Mouse (Mus musculus): ENCODE measurements around the gene Zmynd8. TPM values are rescaled to one million over a fixed set of nuclear protein-coding genes. Genes with fewer than 3 reads are reported as not detected.
"Not testable (repeated sequence)": the region's sequence is repeated elsewhere in the genome, so short reads cannot be mapped to it uniquely, and the experiment has no call there.

The Zmynd8 gene
- polyA plus RNA-seq, 1 experiment from 2014 or later: 63.4 TPM

DNA sequence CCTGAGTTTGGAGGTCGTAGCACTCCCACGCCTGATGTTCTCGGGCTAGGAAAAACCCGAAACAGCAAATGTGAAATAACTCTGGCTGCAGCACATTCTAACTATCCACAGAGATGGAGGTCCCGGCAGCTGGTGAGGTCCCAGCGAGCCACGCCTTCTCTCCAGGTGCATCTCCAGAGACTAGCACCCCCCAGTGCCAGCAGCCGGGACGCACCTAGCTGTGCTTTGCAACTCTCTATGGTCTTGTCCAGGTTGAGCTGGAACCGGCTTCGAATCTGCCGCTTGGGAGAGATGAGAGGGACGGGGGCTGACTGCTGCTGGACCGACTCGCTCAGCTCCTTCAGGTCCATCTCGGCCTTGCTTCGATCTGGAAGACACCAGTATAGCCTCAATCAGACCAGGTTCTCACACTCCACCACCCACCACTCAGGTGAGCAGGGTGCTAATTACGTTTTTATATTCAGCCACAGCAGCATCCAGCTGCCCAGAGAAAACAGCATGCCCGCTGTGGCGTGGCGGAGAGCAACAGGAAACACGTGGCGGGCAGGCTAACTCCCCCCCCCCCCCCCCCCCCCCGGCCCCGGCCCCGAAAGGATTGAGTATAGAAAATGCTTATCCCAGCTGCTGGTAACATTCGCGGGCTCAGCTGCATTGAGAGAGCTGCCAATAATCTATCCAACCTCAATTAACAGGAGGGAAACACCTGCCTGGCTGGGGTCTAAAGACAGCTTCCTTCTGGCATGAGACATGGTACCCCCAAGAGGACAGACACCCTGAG is 83.5 kb downstream of the Zmynd8 start:
- Histone ChIP-seq H3K27me3 (ENCODE audit: control insufficient read depth, insufficient read depth, low read length) (no peaks in the 10 kb centered on the region), H3K4me2 (replicated peaks) (no peak overlapping the region), H3K4me3 (replicated peaks; ENCODE audit: low read length) (no peak overlapping the region), H3K9ac (no peak overlapping the region), H3K4me1 (replicated peaks; ENCODE audit: control insufficient read depth, insufficient read depth, low read length) (no peaks in the 10 kb centered on the region; the same call in 1 of the 2 replicates), H3K36me3 (replicated peaks; ENCODE audit: control insufficient read depth, insufficient read depth) (peaks cover 96% of the 10 kb centered on the region), H3K9me3 (ENCODE audit: control insufficient read depth, low read length) (no peaks in the 10 kb centered on the region), H3K27ac (peak overlapping the region; percentile 20; the same call in 1 of the 2 replicates)
- DNase-seq (ENCODE audit: low spot score): no peak
- WGBS: 81% methylated on average over 26 of the region's 28 CpGs
- ATAC-seq (ENCODE audit: low FRiP score): no peak

DNA sequence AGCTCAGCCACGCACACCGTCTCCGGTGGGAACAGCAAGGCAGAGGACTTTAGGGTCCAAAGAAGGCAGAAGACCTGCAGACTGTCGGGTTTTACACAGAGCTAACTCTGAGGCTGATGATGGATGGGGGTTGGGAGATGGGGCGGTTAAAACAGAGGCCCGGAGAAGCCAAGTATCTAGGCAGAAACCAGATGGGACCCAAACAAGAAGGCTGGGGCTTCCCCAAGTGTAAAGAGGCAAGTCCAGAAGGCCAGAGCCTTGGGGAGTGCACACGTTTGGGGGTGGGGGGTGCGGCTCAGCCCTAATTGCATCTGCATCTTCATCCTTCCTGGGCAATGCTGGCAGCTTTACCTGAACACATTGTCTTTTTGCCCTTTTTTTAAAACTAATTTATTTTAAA is 85.9 kb downstream of the Zmynd8 start:
- ATAC-seq (ENCODE audit: low FRiP score): no peak

DNA sequence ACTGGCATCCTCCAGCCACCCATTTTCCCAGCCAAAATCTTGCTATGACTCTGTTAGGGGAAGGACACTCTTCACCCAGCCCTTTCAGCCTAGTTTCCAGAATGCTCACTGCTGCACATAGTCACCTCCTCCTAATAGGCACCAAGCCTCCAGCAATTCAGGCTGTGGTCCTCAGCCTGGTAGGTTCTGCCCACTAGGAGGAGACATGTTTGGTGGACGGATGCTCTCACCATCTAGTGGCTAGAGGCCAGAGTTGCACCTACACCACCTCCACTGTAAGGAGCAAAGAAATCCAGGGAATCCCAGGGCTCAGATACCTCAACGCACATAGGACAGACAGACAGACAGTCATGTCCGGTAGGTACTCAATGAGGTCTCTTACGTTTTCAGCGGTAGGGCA is 87.3 kb downstream of the Zmynd8 start:
- ATAC-seq (ENCODE audit: low FRiP score) (no peak), DNase-seq (ENCODE audit: low spot score) (no peak)
- 69% methylated on average over 5 of the region's 5 CpGs for WGBS
- Histone ChIP-seq H3K27ac (no peak overlapping the region), H3K36me3 (replicated peaks; ENCODE audit: control insufficient read depth, insufficient read depth) (peaks cover 98% of the 10 kb centered on the region), H3K9ac (no peak overlapping the region), H3K27me3 (ENCODE audit: control insufficient read depth, insufficient read depth, low read length) (no peaks in the 10 kb centered on the region), H3K4me3 (replicated peaks; ENCODE audit: low read length) (no peak overlapping the region), H3K4me1 (replicated peaks; ENCODE audit: control insufficient read depth, insufficient read depth, low read length) (no peaks in the 10 kb centered on the region; the same call in 1 of the 2 replicates), H3K9me3 (ENCODE audit: control insufficient read depth, low read length) (no peaks in the 10 kb centered on the region), H3K4me2 (replicated peaks) (no peak overlapping the region)

More for the DNA sequence above, 85.9 kb downstream of the Zmynd8 start:
- H3K9ac ChIP-seq: no peak overlapping the region
- H3K9me3 ChIP-seq (ENCODE audit: control insufficient read depth, low read length): no peaks in the 10 kb centered on the region
- WGBS: 76% methylated on average over 8 of the region's 8 CpGs
- H3K27ac ChIP-seq: no peak overlapping the region
- no peak for DNase-seq (ENCODE audit: low spot score)
- H3K36me3 ChIP-seq (replicated peaks; ENCODE audit: control insufficient read depth, insufficient read depth): peaks cover 98% of the 10 kb centered on the region
- no peaks in the 10 kb centered on the region for H3K27me3 ChIP-seq (ENCODE audit: control insufficient read depth, insufficient read depth, low read length)
- H3K4me3 ChIP-seq (replicated peaks; ENCODE audit: low read length): no peak overlapping the region
- no peak overlapping the region for H3K4me2 ChIP-seq (replicated peaks)
- H3K4me1 ChIP-seq (replicated peaks; ENCODE audit: control insufficient read depth, insufficient read depth, low read length): no peaks in the 10 kb centered on the region; the same call in 1 of the 2 replicates

- no peaks in the 10 kb centered on the region for H3K9me3 ChIP-seq (ENCODE audit: control insufficient read depth, low read length)
- ATAC-seq (ENCODE audit: low FRiP score): no peak
- WGBS: 70% methylated on average over 5 of the region's 5 CpGs
- no peak overlapping the region for H3K27ac ChIP-seq
- H3K4me2 ChIP-seq (replicated peaks): no peak overlapping the region
- peaks cover 98% of the 10 kb centered on the region for H3K36me3 ChIP-seq (replicated peaks; ENCODE audit: control insufficient read depth, insufficient read depth)
- H3K9ac ChIP-seq: no peak overlapping the region
- no peaks in the 10 kb centered on the region for H3K27me3 ChIP-seq (ENCODE audit: control insufficient read depth, insufficient read depth, low read length)
- no peak for DNase-seq (ENCODE audit: low spot score)
- no peak overlapping the region for H3K4me3 ChIP-seq (replicated peaks; ENCODE audit: low read length)
- H3K4me1 ChIP-seq (replicated peaks; ENCODE audit: control insufficient read depth, insufficient read depth, low read length): no peaks in the 10 kb centered on the region
Observed at GRCm38 (mm10) chr2:165809901-165810477, 88.8 kb downstream of the Zmynd8 start.

DNA sequence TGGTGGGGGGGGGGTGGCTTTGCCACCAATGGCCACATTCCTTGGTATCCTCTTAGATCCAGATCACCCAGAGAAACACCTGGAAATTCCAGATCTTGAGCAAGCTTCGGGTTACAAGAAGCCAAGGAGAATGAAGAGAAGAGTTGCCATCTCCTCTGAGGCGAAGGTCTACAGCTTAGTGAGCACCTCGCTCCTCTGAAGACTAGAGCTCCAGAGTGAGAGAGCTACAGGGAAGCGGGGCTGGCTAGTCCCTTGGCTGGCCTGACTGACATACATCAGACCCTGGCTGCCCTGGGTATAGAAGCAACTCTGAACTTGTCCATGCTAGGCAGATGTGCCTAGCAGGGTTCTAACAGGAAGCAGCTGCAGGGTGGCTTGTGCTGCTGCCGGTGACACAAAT is 89.7 kb downstream of the Zmynd8 start:
- no peak for ATAC-seq (ENCODE audit: low FRiP score)
- Histone ChIP-seq H3K27me3 (ENCODE audit: control insufficient read depth, insufficient read depth, low read length) (no peaks in the 10 kb centered on the region), H3K9ac (no peak overlapping the region), H3K27ac (no peak overlapping the region), H3K4me3 (replicated peaks; ENCODE audit: low read length) (no peak overlapping the region), H3K36me3 (replicated peaks; ENCODE audit: control insufficient read depth, insufficient read depth) (peaks cover 98% of the 10 kb centered on the region), H3K4me2 (replicated peaks) (no peak overlapping the region), H3K4me1 (replicated peaks; ENCODE audit: control insufficient read depth, insufficient read depth, low read length) (no peaks in the 10 kb centered on the region), H3K9me3 (ENCODE audit: control insufficient read depth, low read length) (no peaks in the 10 kb centered on the region)
- no peak for DNase-seq (ENCODE audit: low spot score)
- 98% methylated on average over 5 of the region's 5 CpGs for WGBS

DNA sequence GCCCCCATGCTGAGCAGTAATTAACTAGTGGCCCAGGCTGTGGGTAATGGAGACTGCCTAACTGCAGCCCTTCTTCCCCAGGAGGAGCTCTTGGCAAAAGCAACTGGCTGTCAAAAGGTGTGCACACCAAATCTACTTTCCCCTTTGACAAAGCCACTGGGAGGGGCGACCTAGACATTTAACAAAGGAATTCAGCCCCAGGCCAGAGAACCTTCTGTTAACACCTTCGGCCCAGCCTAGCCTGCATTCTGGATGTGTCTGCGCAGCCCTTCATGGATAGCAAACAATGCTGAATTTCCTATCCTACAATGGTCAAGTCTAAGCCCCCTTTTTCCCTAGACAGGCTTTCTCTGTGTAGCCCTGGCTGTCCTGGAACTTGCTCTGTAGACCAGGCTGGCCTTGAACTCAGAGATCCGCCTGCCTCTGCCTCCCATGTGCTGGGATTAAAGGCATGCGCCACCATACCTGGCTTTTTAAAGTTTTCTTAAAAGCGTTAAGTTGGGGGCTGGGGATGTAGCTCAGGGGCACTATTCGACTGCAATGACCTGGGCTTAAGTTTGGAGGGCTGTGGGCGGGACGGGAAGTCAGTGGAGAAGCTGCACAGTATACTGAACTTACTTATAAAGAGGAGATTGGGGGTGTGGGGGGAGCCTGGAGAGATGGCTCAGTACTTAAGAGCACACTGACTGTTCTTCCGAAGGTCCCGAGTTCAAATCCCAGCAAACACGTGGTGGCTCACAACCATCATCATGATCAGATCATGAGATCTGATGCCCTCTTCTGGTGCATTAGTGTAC is 90.4 kb downstream of the Zmynd8 start:
- no peak overlapping the region for H3K9ac ChIP-seq
- H3K27me3 ChIP-seq (ENCODE audit: control insufficient read depth, insufficient read depth, low read length): no peaks in the 10 kb centered on the region
- ATAC-seq (ENCODE audit: low FRiP score): no peak
- WGBS: 97% methylated on average over 12 of the region's 12 CpGs
- H3K4me3 ChIP-seq (replicated peaks; ENCODE audit: low read length): no peak overlapping the region
- H3K4me1 ChIP-seq (replicated peaks; ENCODE audit: control insufficient read depth, insufficient read depth, low read length): no peaks in the 10 kb centered on the region
- H3K9me3 ChIP-seq (ENCODE audit: control insufficient read depth, low read length): no peaks in the 10 kb centered on the region
- no peak overlapping the region for H3K4me2 ChIP-seq (replicated peaks)
- H3K27ac ChIP-seq: no peak overlapping the region
- no peak for DNase-seq (ENCODE audit: low spot score)
- H3K36me3 ChIP-seq (replicated peaks; ENCODE audit: control insufficient read depth, insufficient read depth): peaks cover 93% of the 10 kb centered on the region

GRCm38 (mm10) chr2:165800174-165800573 is 98.6 kb downstream of the Zmynd8 start:
- not testable (repeated sequence) for H3K9ac ChIP-seq; DNase-seq (ENCODE audit: low spot score); H3K4me2 ChIP-seq (replicated peaks); H3K4me3 ChIP-seq (replicated peaks; ENCODE audit: low read length); H3K9me3 ChIP-seq (ENCODE audit: control insufficient read depth, low read length); H3K27me3 ChIP-seq (ENCODE audit: control insufficient read depth, insufficient read depth, low read length); ATAC-seq (ENCODE audit: low FRiP score); H3K27ac ChIP-seq; H3K4me1 ChIP-seq (replicated peaks; ENCODE audit: control insufficient read depth, insufficient read depth, low read length)
- H3K36me3 ChIP-seq (replicated peaks; ENCODE audit: control insufficient read depth, insufficient read depth): peaks cover 82% of the 10 kb centered on the region
- WGBS: 94% methylated on average over 3 of the region's 3 CpGs

DNA sequence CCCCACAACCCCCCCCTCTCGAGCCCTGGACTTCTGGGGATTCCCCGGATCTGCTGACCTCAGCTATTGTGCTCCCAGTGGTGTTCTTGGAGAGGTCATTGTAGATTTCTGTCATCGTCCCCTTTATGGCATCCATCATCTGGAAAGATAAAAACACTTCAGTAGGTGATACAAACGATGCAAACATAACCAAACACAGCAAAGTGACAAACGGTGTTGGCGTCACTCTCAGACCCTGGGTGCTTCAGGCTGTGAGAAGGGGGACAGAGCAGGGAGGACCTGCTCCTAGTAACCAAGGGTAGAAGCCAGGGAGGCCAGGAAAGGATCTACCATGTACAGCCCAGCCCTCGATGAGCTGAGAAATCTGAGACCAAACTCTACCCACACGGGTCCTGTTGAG is 100.9 kb downstream of the Zmynd8 start:
- no peak overlapping the region for H3K4me3 ChIP-seq (replicated peaks; ENCODE audit: low read length)
- no peak overlapping the region for H3K4me2 ChIP-seq (replicated peaks)
- 58% methylated on average over 8 of the region's 8 CpGs for WGBS
- DNase-seq (ENCODE audit: low spot score) (no peak), ATAC-seq (ENCODE audit: low FRiP score) (no peak)
- H3K36me3 ChIP-seq (replicated peaks; ENCODE audit: control insufficient read depth, insufficient read depth): peaks cover 86% of the 10 kb centered on the region
- no peaks in the 10 kb centered on the region for H3K27me3 ChIP-seq (ENCODE audit: control insufficient read depth, insufficient read depth, low read length)
- H3K4me1 ChIP-seq (replicated peaks; ENCODE audit: control insufficient read depth, insufficient read depth, low read length): no peaks in the 10 kb centered on the region
- no peaks in the 10 kb centered on the region for H3K9me3 ChIP-seq (ENCODE audit: control insufficient read depth, low read length)
- H3K9ac ChIP-seq: no peak overlapping the region
- no peak overlapping the region for H3K27ac ChIP-seq

DNA sequence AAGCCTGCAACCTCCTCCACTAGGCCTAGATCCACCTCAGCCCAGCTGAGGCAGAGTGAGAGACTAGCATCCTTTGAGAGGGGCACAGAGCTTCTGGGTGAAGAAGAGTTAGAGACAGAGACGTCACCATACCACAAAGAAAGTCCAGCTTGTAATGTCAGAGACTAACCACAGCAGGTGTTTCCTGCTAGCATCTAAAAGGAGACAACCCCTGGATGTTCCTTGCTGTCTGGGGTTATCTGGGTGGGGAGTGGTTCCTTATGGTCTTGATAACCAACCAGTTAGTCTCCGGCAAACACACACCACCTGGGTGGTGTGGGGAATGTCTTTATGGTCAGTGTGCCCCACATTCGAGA is 105.6 kb downstream of the Zmynd8 start:
- 84% methylated on average over 3 of the region's 3 CpGs for WGBS
- H3K4me2 ChIP-seq (replicated peaks): no peak overlapping the region
- DNase-seq (ENCODE audit: low spot score) (no peak), ATAC-seq (ENCODE audit: low FRiP score) (no peak)
- no peak overlapping the region for H3K9ac ChIP-seq
- peaks cover 15% of the 10 kb centered on the region for H3K4me1 ChIP-seq (replicated peaks; ENCODE audit: control insufficient read depth, insufficient read depth, low read length)
- H3K36me3 ChIP-seq (replicated peaks; ENCODE audit: control insufficient read depth, insufficient read depth): peaks cover 95% of the 10 kb centered on the region
- no peak overlapping the region for H3K27ac ChIP-seq
- no peak overlapping the region for H3K4me3 ChIP-seq (replicated peaks; ENCODE audit: low read length)
- H3K27me3 ChIP-seq (ENCODE audit: control insufficient read depth, insufficient read depth, low read length): no peaks in the 10 kb centered on the region
- H3K9me3 ChIP-seq (ENCODE audit: control insufficient read depth, low read length): no peaks in the 10 kb centered on the region

All from hindbrain, embryonic 14.5 days (tissue).